9 mouse cellular contexts compared by ENCODE assay signal in the genomic region with DNA sequence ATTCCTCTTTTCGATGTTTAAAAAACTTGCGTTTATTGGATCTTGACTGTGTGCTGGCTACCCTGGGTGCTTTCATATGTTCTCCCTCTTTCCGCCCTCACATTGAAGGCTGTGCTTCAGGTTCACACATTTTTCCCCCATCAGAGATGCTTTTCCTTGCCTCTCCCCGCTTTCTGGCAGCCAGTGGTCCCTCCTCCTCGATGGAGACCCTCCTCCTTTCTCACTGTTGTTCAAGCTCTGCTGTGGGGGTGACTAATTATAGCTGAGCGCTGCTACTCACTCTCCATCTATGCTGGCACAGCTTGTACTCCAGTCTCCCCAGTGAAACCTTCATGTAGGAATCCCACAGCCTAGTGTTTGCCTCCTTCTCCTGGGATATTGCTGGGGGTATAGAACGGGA. TPM values are rescaled to one million over a fixed set of nuclear protein-coding genes. Genes with fewer than 3 reads are reported as not detected.
DNase-seq lines count a peak whose midpoint lies in the region; ATAC-seq and TF ChIP-seq lines count a peak whose summit lies in the region.
"Had no signal": no experiment of that assay in that cellular context is flagged by ENCODE, and none has a peak within 500 bp of the region (broad histone marks: within the 10 kb centered on the region; RNA-seq: fewer than 3 reads in every experiment).

No protein-coding gene starts in this region.

- 0 out of 2 replicates have a peak overlapping the region, but pooled peaks have one; percentile 3 for H3K27ac ChIP-seq in lung, embryonic 16.5 days (ENCODE audit: low read length)
- H3K27ac ChIP-seq in hindbrain, embryonic 13.5 days: peak overlapping the region; percentile 80; the same call in 1 of the 2 replicates
- H3K27ac ChIP-seq in neural tube, embryonic 12.5 days: no peak overlapping the region

- ATAC-seq in frontal cortex, adult (ENCODE audit: low TSS enrichment): 0 out of 2 replicates have a peak, but pooled peaks have one; percentile 24
- no peak for ATAC-seq in lung, embryonic 16.5 days (ENCODE audit: low read depth)
- no peak for ATAC-seq in hindbrain, embryonic 13.5 days (ENCODE audit: low FRiP score)
- ATAC-seq in neural tube, embryonic 12.5 days (ENCODE audit: low FRiP score, low read depth): no peak
- no peak for ATAC-seq in monocyte, adult 5-6 weeks (replicated peaks; ENCODE audit: insufficient number of reproducible peaks, low FRiP score, low TSS enrichment, poor library complexity, severe bottlenecking)

- no peaks in the 10 kb centered on the region for H3K36me3 ChIP-seq in lung, embryonic 16.5 days (ENCODE audit: control insufficient read depth, insufficient read depth, low read length)
- H3K36me3 ChIP-seq in hindbrain, embryonic 13.5 days: no peaks in the 10 kb centered on the region
- H3K36me3 ChIP-seq in neural tube, embryonic 12.5 days: no peaks in the 10 kb centered on the region

- DNase-seq in frontal cortex, postnatal 25 days (ENCODE audit: low spot score in 2 of 2): no peak
- DNase-seq in lung, adult 2 months: no peak
- DNase-seq in yolk sac, embryonic 10.5 days (ENCODE audit: low spot score): no peak
- DNase-seq: left cerebral cortex, postnatal 4 days had no signal

- no peak for TF ChIP-seq CTCF in lung, adult 2 months (IDR thresholded peaks at IDR 0.05; ENCODE audit: insufficient read depth, low read length)

- H3K4me1 ChIP-seq in lung, embryonic 16.5 days (replicated peaks; ENCODE audit: control insufficient read depth, insufficient read depth, low read length): peaks cover 10% of the 10 kb centered on the region
- peaks cover 5% of the 10 kb centered on the region for H3K4me1 ChIP-seq in lung, adult 2 months (ENCODE audit: control insufficient read depth, insufficient read depth, low read length)
- peaks cover 50% of the 10 kb centered on the region for H3K4me1 ChIP-seq in hindbrain, embryonic 13.5 days (replicated peaks)
- peaks cover 34% of the 10 kb centered on the region for H3K4me1 ChIP-seq in neural tube, embryonic 12.5 days

- peak overlapping the region; percentile 92 for H3K4me2 ChIP-seq in lung, embryonic 16.5 days (ENCODE audit: low read depth, low read length)
- peak overlapping the region; percentile 94 for H3K4me2 ChIP-seq in hindbrain, embryonic 13.5 days
- H3K4me2 ChIP-seq in neural tube, embryonic 12.5 days (replicated peaks): peak overlapping the region; percentile 98

- H3K9ac ChIP-seq in lung, embryonic 16.5 days (ENCODE audit: low read length): peak overlapping the region; percentile 25
- H3K9ac ChIP-seq in hindbrain, embryonic 13.5 days: peak overlapping the region; percentile 88
- no peak overlapping the region for H3K9ac ChIP-seq in neural tube, embryonic 12.5 days

- TF ChIP-seq POLR2A in lung, adult 2 months (IDR thresholded peaks at IDR 0.05; ENCODE audit: borderline replicate concordance, extremely low read depth, low read depth, low read length): no peak

- H3K4me3 ChIP-seq in lung, embryonic 16.5 days (ENCODE audit: low read length): peak overlapping the region; percentile 91
- no peak overlapping the region for H3K4me3 ChIP-seq in lung, adult 2 months (replicated peaks; ENCODE audit: extremely low read depth, low read depth, low read length)
- H3K4me3 ChIP-seq in hindbrain, embryonic 13.5 days: peak overlapping the region; percentile 72
- H3K4me3 ChIP-seq in neural tube, embryonic 12.5 days: no peak overlapping the region

- 31% methylated on average over 7 of the region's 7 CpGs for WGBS in lung, embryonic 16.5 days
- 71% methylated on average over 7 of the region's 7 CpGs for WGBS in lung, adult 2 months
- WGBS in hindbrain, embryonic 13.5 days: 41% methylated on average over 7 of the region's 7 CpGs
- 42% methylated on average over 7 of the region's 7 CpGs for WGBS in neural tube, embryonic 12.5 days

- no peaks in the 10 kb centered on the region for H3K9me3 ChIP-seq in lung, embryonic 16.5 days (ENCODE audit: control insufficient read depth, low read length)
- H3K9me3 ChIP-seq in hindbrain, embryonic 13.5 days: no peaks in the 10 kb centered on the region
- H3K9me3 ChIP-seq in neural tube, embryonic 12.5 days: no peaks in the 10 kb centered on the region

- no peaks in the 10 kb centered on the region; the same call in 1 of the 2 replicates for H3K27me3 ChIP-seq in lung, embryonic 16.5 days (ENCODE audit: control insufficient read depth, insufficient read depth, low read depth, low read length)
- H3K27me3 ChIP-seq in hindbrain, embryonic 13.5 days: peaks cover 22% of the 10 kb centered on the region
- H3K27me3 ChIP-seq in neural tube, embryonic 12.5 days (replicated peaks): peaks cover 13% of the 10 kb centered on the region; the same call in 1 of the 2 replicates

RNA-seq across cellular contexts. Expression of gene Slc9a5, which starts 1.5 kb away (rescaled TPM):
- 5.5 and 6.3 TPM in 2 replicates for polyA plus RNA-seq in lung, embryonic 16.5 days (2015; fragmentation: Nextera tagmentation; extraction: Ambion mirVana)
- 7.4 and 8.1 TPM in 2 replicates for polyA plus RNA-seq in lung, adult 2 months (2012; rRNA removed)
- polyA plus RNA-seq in hindbrain, embryonic 13.5 days (2015; fragmentation: Nextera tagmentation; extraction: Ambion mirVana): 7.3 and 7.4 TPM in 2 replicates
- polyA plus RNA-seq in neural tube, embryonic 12.5 days (2016; fragmentation: Nextera tagmentation; extraction: Ambion mirVana): 4.4 and 4.5 TPM in 2 replicates
- 0.10 TPM in 1 of 3 replicates, not detected in the others for total RNA-seq in monocyte, adult 5-6 weeks (2017)

RNA-seq across cellular contexts. Expression of gene Fhod1, which starts 2.4 kb away (rescaled TPM):
- 12.7 and 15.8 TPM in 2 replicates for polyA plus RNA-seq in lung, embryonic 16.5 days (2015; fragmentation: Nextera tagmentation; extraction: Ambion mirVana)
- 89.2 and 114 TPM in 2 replicates for polyA plus RNA-seq in lung, adult 2 months (2012; rRNA removed)
- polyA plus RNA-seq in hindbrain, embryonic 13.5 days (2015; fragmentation: Nextera tagmentation; extraction: Ambion mirVana): 0.74 and 0.76 TPM in 2 replicates
- 0.92 and 0.98 TPM in 2 replicates for polyA plus RNA-seq in neural tube, embryonic 12.5 days (2016; fragmentation: Nextera tagmentation; extraction: Ambion mirVana)
- 6.5 to 14.7 TPM (median 8.4 TPM) in 3 replicates for total RNA-seq in monocyte, adult 5-6 weeks (2017)

RNA-seq across cellular contexts. Expression of gene Plekhg4, which starts 22.9 kb away (rescaled TPM):
- 1.1 and 1.5 TPM in 2 replicates for polyA plus RNA-seq in lung, embryonic 16.5 days (2015; fragmentation: Nextera tagmentation; extraction: Ambion mirVana)
- polyA plus RNA-seq in lung, adult 2 months (2012; rRNA removed): 0.25 and 0.36 TPM in 2 replicates
- polyA plus RNA-seq in hindbrain, embryonic 13.5 days (2015; fragmentation: Nextera tagmentation; extraction: Ambion mirVana): 1.6 and 1.9 TPM in 2 replicates
- 0.35 and 0.75 TPM in 2 replicates for polyA plus RNA-seq in neural tube, embryonic 12.5 days (2016; fragmentation: Nextera tagmentation; extraction: Ambion mirVana)
- total RNA-seq in monocyte, adult 5-6 weeks (2017): 0.49 TPM in 1 of 3 replicates, not detected in the others

RNA-seq across cellular contexts. Expression of gene Tmem208, which starts 24.0 kb away (rescaled TPM):
- 115 and 125 TPM in 2 replicates for polyA plus RNA-seq in lung, embryonic 16.5 days (2015; fragmentation: Nextera tagmentation; extraction: Ambion mirVana)
- polyA plus RNA-seq in lung, adult 2 months (2012; rRNA removed): 86.2 and 104 TPM in 2 replicates
- polyA plus RNA-seq in hindbrain, embryonic 13.5 days (2015; fragmentation: Nextera tagmentation; extraction: Ambion mirVana): 133 and 136 TPM in 2 replicates
- polyA plus RNA-seq in neural tube, embryonic 12.5 days (2016; fragmentation: Nextera tagmentation; extraction: Ambion mirVana): 112 and 113 TPM in 2 replicates
- total RNA-seq in monocyte, adult 5-6 weeks (2017): 36.6 to 48.0 TPM (median 42.8 TPM) in 3 replicates

RNA-seq across cellular contexts. Expression of gene Lrrc29, which starts 24.1 kb away (rescaled TPM):
- 2.1 and 2.6 TPM in 2 replicates for polyA plus RNA-seq in lung, embryonic 16.5 days (2015; fragmentation: Nextera tagmentation; extraction: Ambion mirVana)
- polyA plus RNA-seq in lung, adult 2 months (2012; rRNA removed): 7.6 and 13.2 TPM in 2 replicates
- 0.82 and 1.4 TPM in 2 replicates for polyA plus RNA-seq in hindbrain, embryonic 13.5 days (2015; fragmentation: Nextera tagmentation; extraction: Ambion mirVana)
- 1.2 and 1.3 TPM in 2 replicates for polyA plus RNA-seq in neural tube, embryonic 12.5 days (2016; fragmentation: Nextera tagmentation; extraction: Ambion mirVana)
- total RNA-seq in monocyte, adult 5-6 weeks (2017): 1.3 to 2.8 TPM (median 1.7 TPM) in 3 replicates

Comparison
In these comparisons a context has a peak if more than half of its experiments do, and no peak if none do; other contexts are left out.
1. H3K4me3 ChIP-seq: peak in lung, embryonic 16.5 days (single experiment) and hindbrain, embryonic 13.5 days (single experiment); none in lung, adult 2 months (single experiment) and neural tube, embryonic 12.5 days (single experiment).
2. Peak in every context shown above with its lines, with median percentiles within 50 percentile points of each other: H3K4me2 ChIP-seq.